Mouse (Mus musculus) heart, postnatal 4 days (tissue): ENCODE data around the gene Cggbp1. TPM values are rescaled to one million over a fixed set of nuclear protein-coding genes. Genes with fewer than 3 reads are reported as not detected.

Source experiments
- DNase-seq: peaks from one replicate; pipeline ENCODE4 v3.0.0; 2021
- total RNA-seq, 2 experiments: library from RNA; stranded (reverse); gene quantifications; 2 replicates each; pipeline ENCODE4 v1.2.3; 2021

Gene Cggbp1
- total RNA-seq, 2 experiments from 2014 or later, result 61.3 to 63.1 TPM

GRCm38 (mm10) chr16:64873416-64874305 lies 21.9 kb downstream of the Cggbp1 start:
- DNase-seq, result peak; percentile 60

- DNase-seq, result no peak
Measured at GRCm38 (mm10) chr16:64875384-64875783, 23.6 kb downstream of the Cggbp1 start.

- no peak for DNase-seq
Measured at GRCm38 (mm10) chr16:64875822-64876221, 24.0 kb downstream of the Cggbp1 start.

- DNase-seq, result no peak
Measured at GRCm38 (mm10) chr16:64876631-64877265, 25.0 kb downstream of the Cggbp1 start.

GRCm38 (mm10) chr16:64877314-64877713 lies 25.5 kb downstream of the Cggbp1 start:
- DNase-seq, result no peak

GRCm38 (mm10) chr16:64878611-64879132 lies 26.9 kb downstream of the Cggbp1 start:
- DNase-seq, result no peak

GRCm38 (mm10) chr16:64879735-64880134 lies 27.9 kb downstream of the Cggbp1 start:
- DNase-seq, result no peak

GRCm38 (mm10) chr16:64880986-64881385 lies 29.2 kb downstream of the Cggbp1 start:
- DNase-seq, result no peak

- DNase-seq, result no peak
Measured at GRCm38 (mm10) chr16:64881442-64881841, 29.6 kb downstream of the Cggbp1 start.

GRCm38 (mm10) chr16:64883896-64884295 lies 32.1 kb downstream of the Cggbp1 start:
- no peak for DNase-seq

GRCm38 (mm10) chr16:64884420-64884838 lies 32.6 kb downstream of the Cggbp1 start:
- peak; percentile 6 for DNase-seq

GRCm38 (mm10) chr16:64885142-64885541 lies 33.3 kb downstream of the Cggbp1 start:
- DNase-seq, result no peak

GRCm38 (mm10) chr16:64885547-64885946 lies 33.8 kb downstream of the Cggbp1 start:
- no peak for DNase-seq

GRCm38 (mm10) chr16:64889496-64889895 lies 37.7 kb downstream of the Cggbp1 start:
- DNase-seq, result no peak

GRCm38 (mm10) chr16:64899084-64899483 lies 47.3 kb downstream of the Cggbp1 start:
- DNase-seq, result peak; percentile 21

- DNase-seq, result no peak
Measured at GRCm38 (mm10) chr16:64903328-64903727, 51.5 kb downstream of the Cggbp1 start.

GRCm38 (mm10) chr16:64907112-64907511 lies 55.3 kb downstream of the Cggbp1 start:
- DNase-seq, result no peak

GRCm38 (mm10) chr16:64908747-64909146 lies 57.0 kb downstream of the Cggbp1 start:
- DNase-seq, result no peak

Other genes starting within 250 kb of the Cggbp1 start
- not detected for gene Csnka2ip, start 249.6 kb upstream of the Cggbp1 start, total RNA-seq
- gene 4930453N24Rik, start 80.8 kb upstream of the Cggbp1 start, total RNA-seq, result 10 to 100 TPM; 28.4 to 28.6 TPM
- gene Zfp654, start 344 bp upstream of the Cggbp1 start, total RNA-seq, result 10 to 100 TPM; 10.6 to 10.8 TPM